Mouse (Mus musculus): ENCODE measurements around the gene Vps11. TPM values are rescaled to one million over a fixed set of nuclear protein-coding genes. Genes with fewer than 3 reads are reported as not detected.

The Vps11 gene
- polyA plus RNA-seq, 1 experiment = 43.2 TPM

DNA sequence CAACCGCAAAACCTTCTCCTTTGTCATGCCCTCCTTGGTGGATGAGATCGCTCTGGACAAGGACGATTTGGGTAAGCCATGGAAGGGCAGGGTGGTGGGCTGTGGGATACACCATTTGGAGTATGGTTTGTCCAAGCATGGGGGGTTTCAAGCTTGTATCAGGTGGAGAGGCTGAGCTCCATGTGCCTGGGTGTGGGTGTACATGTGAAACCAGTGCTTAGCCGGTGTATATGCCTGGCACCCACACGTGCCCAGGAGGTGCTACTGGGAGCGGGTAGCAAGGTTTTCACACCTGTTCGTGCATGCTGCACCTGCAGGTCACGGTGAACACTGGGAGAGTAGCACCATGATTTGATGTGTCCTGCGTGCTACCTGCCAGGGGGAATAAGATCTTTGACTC is 37.1 kb upstream of the Vps11 start:
- Histone ChIP-seq H3K4me3 (ENCODE audit: insufficient read depth, low read length) (peak overlapping the region; percentile 59), H3K4me1 (ENCODE audit: control insufficient read depth, insufficient read depth, low read length) (peaks cover 4% of the 10 kb centered on the region), H3K27ac (ENCODE audit: insufficient read depth, low read length) (no peak overlapping the region)
- no peak for TF ChIP-seq POLR2A (IDR thresholded peaks at IDR 0.05; ENCODE audit: extremely low read depth, insufficient read depth, low read length)
- TF ChIP-seq CTCF (IDR thresholded peaks at IDR 0.05; ENCODE audit: extremely low read depth, insufficient read depth, low read length) = no peak

DNA sequence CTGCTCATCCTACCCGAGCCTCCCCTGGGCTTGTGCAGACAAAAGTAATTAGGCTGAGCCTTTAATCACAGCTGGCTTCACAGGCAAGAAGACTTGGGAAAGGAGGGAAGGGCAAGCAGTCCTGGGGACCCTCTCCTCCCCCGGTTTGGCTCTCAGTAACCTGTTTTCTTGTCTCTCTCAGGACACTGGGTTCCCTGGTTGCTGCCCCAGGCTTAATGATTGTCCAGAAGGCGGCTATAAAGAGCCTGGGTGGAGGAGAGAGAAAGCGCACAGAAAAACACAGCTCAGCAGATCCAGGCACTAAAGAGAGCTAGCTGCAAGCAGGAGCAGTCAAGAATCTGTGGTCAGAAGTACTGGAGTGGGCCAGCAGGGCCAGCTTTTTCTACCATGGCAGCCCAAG is 36.6 kb upstream of the Vps11 start:
- H3K27ac ChIP-seq (ENCODE audit: insufficient read depth, low read length) = no peak overlapping the region
- peaks cover 4% of the 10 kb centered on the region for H3K4me1 ChIP-seq (ENCODE audit: control insufficient read depth, insufficient read depth, low read length)

GRCm38 (mm10) chr9:44396684-44397411 is 35.4 kb upstream of the Vps11 start, which contains the start of gene Slc37a4:
TSS of gene Slc37a4 (plus strand) at chr9:44396852.
- Histone ChIP-seq H3K4me1 (ENCODE audit: control insufficient read depth, insufficient read depth, low read length) (peaks cover 4% of the 10 kb centered on the region), H3K27ac (ENCODE audit: insufficient read depth, low read length) (peak within 1 kb of the TSS; percentile 55), H3K4me3 (ENCODE audit: insufficient read depth, low read length) (peak within 1 kb of the TSS; percentile 59)
- TF ChIP-seq POLR2A (IDR thresholded peaks at IDR 0.05; ENCODE audit: extremely low read depth, insufficient read depth, low read length) = peak; percentile 62
- no peak for TF ChIP-seq CTCF (IDR thresholded peaks at IDR 0.05; ENCODE audit: extremely low read depth, insufficient read depth, low read length)

More for the DNA sequence above, 36.6 kb upstream of the Vps11 start:
- no peak for TF ChIP-seq CTCF (IDR thresholded peaks at IDR 0.05; ENCODE audit: extremely low read depth, insufficient read depth, low read length)
- TF ChIP-seq POLR2A (IDR thresholded peaks at IDR 0.05; ENCODE audit: extremely low read depth, insufficient read depth, low read length) = no peak
- H3K4me3 ChIP-seq (ENCODE audit: insufficient read depth, low read length) = peak overlapping the region; percentile 59; the same call in 1 of the 2 replicates

GRCm38 (mm10) chr9:44391466-44391865 is 30.0 kb upstream of the Vps11 start:
- TF ChIP-seq POLR2A (IDR thresholded peaks at IDR 0.05; ENCODE audit: extremely low read depth, insufficient read depth, low read length) = no peak
- TF ChIP-seq CTCF (IDR thresholded peaks at IDR 0.05; ENCODE audit: extremely low read depth, insufficient read depth, low read length) = peak; percentile 67
- H3K27ac ChIP-seq (ENCODE audit: insufficient read depth, low read length) = no peak overlapping the region
- no peak overlapping the region for H3K4me3 ChIP-seq (ENCODE audit: insufficient read depth, low read length)
- no peaks in the 10 kb centered on the region for H3K4me1 ChIP-seq (ENCODE audit: control insufficient read depth, insufficient read depth, low read length)

DNA sequence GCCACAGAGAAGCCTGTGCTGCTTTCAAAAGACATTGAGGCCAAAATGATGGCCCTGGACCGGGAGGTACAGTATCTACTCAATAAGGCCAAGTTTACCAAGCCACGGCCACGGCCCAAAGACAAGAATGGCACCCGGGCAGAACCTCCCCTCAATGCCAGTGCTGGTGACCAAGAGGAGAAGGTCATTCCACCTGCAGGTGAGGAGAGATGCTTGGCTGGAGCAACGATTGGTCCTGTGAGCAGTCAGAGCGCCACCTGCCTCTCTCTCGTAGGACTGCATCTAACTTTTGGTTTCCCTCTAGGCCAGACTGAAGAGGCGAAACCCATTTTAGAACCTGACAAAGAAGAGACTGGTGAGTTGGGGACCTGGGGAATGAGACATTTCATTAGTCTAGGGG is 27.8 kb upstream of the Vps11 start:
- no peak overlapping the region for H3K27ac ChIP-seq (ENCODE audit: insufficient read depth, low read length)
- H3K4me1 ChIP-seq (ENCODE audit: control insufficient read depth, insufficient read depth, low read length) = no peaks in the 10 kb centered on the region
- TF ChIP-seq CTCF (IDR thresholded peaks at IDR 0.05; ENCODE audit: extremely low read depth, insufficient read depth, low read length) = peak; percentile 73
- no peak for TF ChIP-seq POLR2A (IDR thresholded peaks at IDR 0.05; ENCODE audit: extremely low read depth, insufficient read depth, low read length)
- no peak overlapping the region for H3K4me3 ChIP-seq (ENCODE audit: insufficient read depth, low read length)

DNA sequence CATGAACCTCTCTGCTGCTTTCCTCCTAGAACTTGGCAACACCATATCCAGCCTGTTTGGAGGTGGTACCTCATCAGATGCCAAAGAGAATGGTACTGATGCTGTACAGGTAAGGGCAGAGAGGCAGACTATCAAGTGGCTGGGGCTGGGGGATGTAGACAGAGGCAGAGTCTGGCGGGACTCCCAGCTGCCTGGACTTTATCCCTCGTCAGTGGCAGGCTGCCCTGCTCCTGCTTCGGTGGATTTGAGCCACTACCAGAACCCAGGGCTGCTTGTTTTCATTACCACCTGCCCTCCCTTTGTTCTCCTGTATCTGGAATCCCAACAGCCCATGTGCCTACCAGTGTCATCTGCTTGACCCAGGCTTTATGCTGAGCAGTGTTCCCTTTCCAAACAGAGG is 25.8 kb upstream of the Vps11 start:
- no peak overlapping the region for H3K27ac ChIP-seq (ENCODE audit: insufficient read depth, low read length)
- no peak overlapping the region for H3K4me3 ChIP-seq (ENCODE audit: insufficient read depth, low read length)
- no peaks in the 10 kb centered on the region for H3K4me1 ChIP-seq (ENCODE audit: control insufficient read depth, insufficient read depth, low read length)
- no peak for TF ChIP-seq POLR2A (IDR thresholded peaks at IDR 0.05; ENCODE audit: extremely low read depth, insufficient read depth, low read length)
- no peak for TF ChIP-seq CTCF (IDR thresholded peaks at IDR 0.05; ENCODE audit: extremely low read depth, insufficient read depth, low read length)

DNA sequence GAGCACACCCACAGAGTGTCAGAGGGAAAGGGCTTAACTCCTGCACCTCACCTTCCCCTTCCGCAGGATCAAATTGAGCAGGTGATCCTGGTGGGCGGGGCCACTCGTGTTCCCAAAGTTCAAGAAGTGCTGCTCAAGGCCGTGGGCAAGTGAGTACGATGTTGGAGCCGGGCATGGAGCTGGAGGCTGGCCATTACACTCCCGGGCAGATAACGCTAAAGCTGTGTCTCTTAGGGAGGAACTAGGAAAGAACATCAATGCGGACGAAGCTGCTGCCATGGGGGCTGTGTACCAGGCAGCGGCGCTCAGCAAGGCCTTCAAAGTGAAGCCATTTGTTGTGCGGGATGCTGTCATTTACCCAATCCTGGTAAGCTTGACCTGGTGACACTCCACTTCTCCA is 23.1 kb upstream of the Vps11 start:
- TF ChIP-seq POLR2A (IDR thresholded peaks at IDR 0.05; ENCODE audit: extremely low read depth, insufficient read depth, low read length) (no peak), CTCF (IDR thresholded peaks at IDR 0.05; ENCODE audit: extremely low read depth, insufficient read depth, low read length) (no peak)
- peaks cover 4% of the 10 kb centered on the region; the same call in 1 of the 2 replicates for H3K4me1 ChIP-seq (ENCODE audit: control insufficient read depth, insufficient read depth, low read length)
- no peak overlapping the region for H3K27ac ChIP-seq (ENCODE audit: insufficient read depth, low read length)
- H3K4me3 ChIP-seq (ENCODE audit: insufficient read depth, low read length) = no peak overlapping the region

GRCm38 (mm10) chr9:44379862-44380261 is 18.4 kb upstream of the Vps11 start:
- peaks cover 4% of the 10 kb centered on the region; the same call in 1 of the 2 replicates for H3K4me1 ChIP-seq (ENCODE audit: control insufficient read depth, insufficient read depth, low read length)
- H3K27ac ChIP-seq (ENCODE audit: insufficient read depth, low read length) = 0 out of 2 replicates have a peak overlapping the region, but pooled peaks have one; percentile 26
- TF ChIP-seq CTCF (IDR thresholded peaks at IDR 0.05; ENCODE audit: extremely low read depth, insufficient read depth, low read length) (no peak), POLR2A (IDR thresholded peaks at IDR 0.05; ENCODE audit: extremely low read depth, insufficient read depth, low read length) (no peak)

DNA sequence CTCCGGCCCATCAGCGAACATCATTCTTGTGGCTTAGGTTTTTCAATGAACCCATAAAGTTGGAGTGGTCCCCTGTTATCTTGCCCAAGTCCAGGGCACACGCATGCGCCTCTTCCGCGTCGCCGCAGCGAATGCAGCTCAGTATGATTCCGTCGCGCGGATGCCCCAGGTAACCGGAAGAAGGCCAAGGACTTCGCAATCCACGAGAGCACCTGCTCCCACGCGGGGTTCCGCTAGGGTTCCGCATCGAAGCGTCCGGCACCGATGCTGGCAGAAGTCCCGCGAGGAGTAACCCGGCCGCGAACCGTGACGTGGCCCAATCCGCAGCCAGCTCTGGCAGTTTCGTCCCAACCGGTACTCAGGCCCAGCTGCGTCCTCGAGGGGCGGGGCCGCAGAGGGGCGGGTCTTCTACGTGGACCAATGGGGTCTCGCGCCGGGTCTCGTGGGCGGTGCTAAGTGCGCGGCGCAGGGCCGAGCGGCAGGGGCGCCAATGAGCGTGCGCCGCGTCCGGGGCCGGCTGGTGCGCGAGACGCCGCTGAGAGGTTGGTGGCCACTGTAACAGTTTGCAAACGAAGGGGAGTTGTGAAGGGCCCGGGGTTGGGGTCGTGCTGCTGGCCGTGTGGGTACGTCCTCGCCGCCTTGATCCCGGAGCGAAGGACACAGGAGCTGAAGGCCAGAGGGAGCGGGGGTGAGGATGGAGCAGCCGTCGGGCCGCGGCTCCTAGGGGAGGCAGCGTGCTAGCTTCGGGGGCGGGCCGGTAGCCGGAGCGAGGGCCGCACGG is 17.8 kb upstream of the Vps11 start, which contains the start of gene Hyou1:
Gene Hyou1, plus strand, starts transcription at position 437 of the 781 bp plus-strand sequence.
- Histone ChIP-seq H3K4me3 (ENCODE audit: insufficient read depth, low read length) (peak within 1 kb of the TSS; percentile 69), H3K27ac (ENCODE audit: insufficient read depth, low read length) (peak within 1 kb of the TSS; percentile 61), H3K4me1 (ENCODE audit: control insufficient read depth, insufficient read depth, low read length) (peaks cover 4% of the 10 kb centered on the region; the same call in 1 of the 2 replicates)
- TF ChIP-seq CTCF (IDR thresholded peaks at IDR 0.05; ENCODE audit: extremely low read depth, insufficient read depth, low read length) (0 out of 2 replicates have a peak, but pooled peaks have one; percentile 3), POLR2A (IDR thresholded peaks at IDR 0.05; ENCODE audit: extremely low read depth, insufficient read depth, low read length) (peak; percentile 59)

More at GRCm38 (mm10) chr9:44379862-44380261, 18.4 kb upstream of the Vps11 start:
- H3K4me3 ChIP-seq (ENCODE audit: insufficient read depth, low read length) = peak overlapping the region; percentile 69
